Mouse (Mus musculus): ENCODE results near the gene Dpp3. TPM values are rescaled to one million over a fixed set of nuclear protein-coding genes. Genes with fewer than 3 reads are reported as not detected.

Gene Dpp3
- polyA plus RNA-seq, 1 experiment from 2014 or later, result 152 TPM

Other genes with a start within 250 kb of the Dpp3 start
- gene Gm960, start 229.6 kb downstream of the Dpp3 start, polyA plus RNA-seq (2014; fragmentation: Nextera tagmentation; extraction: Ambion mirVana), result 4.6 and 4.9 TPM in 2 replicates
- gene Sptbn2, start 217.1 kb downstream of the Dpp3 start, polyA plus RNA-seq (2014; fragmentation: Nextera tagmentation; extraction: Ambion mirVana), result 15.2 and 16.7 TPM in 2 replicates
- 136 and 139 TPM in 2 replicates for gene Rbm4b, start 171.8 kb downstream of the Dpp3 start, polyA plus RNA-seq (2014; fragmentation: Nextera tagmentation; extraction: Ambion mirVana)
- gene Rbm4, start 134.4 kb downstream of the Dpp3 start, polyA plus RNA-seq (2014; fragmentation: Nextera tagmentation; extraction: Ambion mirVana), result 100 and 110 TPM in 2 replicates
- 15.0 and 31.9 TPM in 2 replicates for gene Gm21992, start 116.7 kb downstream of the Dpp3 start, polyA plus RNA-seq (2014; fragmentation: Nextera tagmentation; extraction: Ambion mirVana)
- gene Rbm14, start 116.7 kb downstream of the Dpp3 start, polyA plus RNA-seq (2014; fragmentation: Nextera tagmentation; extraction: Ambion mirVana), result 139 and 144 TPM in 2 replicates
- gene Ccs, start 89.0 kb downstream of the Dpp3 start, polyA plus RNA-seq (2014; fragmentation: Nextera tagmentation; extraction: Ambion mirVana), result 36.4 and 37.9 TPM in 2 replicates
- gene Ccdc87, start 88.9 kb downstream of the Dpp3 start, polyA plus RNA-seq (2014; fragmentation: Nextera tagmentation; extraction: Ambion mirVana), result 0.11 and 0.17 TPM in 2 replicates
- 20.2 and 27.6 TPM in 2 replicates for gene Ctsf, start 73.2 kb downstream of the Dpp3 start, polyA plus RNA-seq (2014; fragmentation: Nextera tagmentation; extraction: Ambion mirVana)
- 1.8 and 2.2 TPM in 2 replicates for gene Actn3, start 50.4 kb downstream of the Dpp3 start, polyA plus RNA-seq (2014; fragmentation: Nextera tagmentation; extraction: Ambion mirVana)
- gene Zdhhc24, start 49.6 kb downstream of the Dpp3 start, polyA plus RNA-seq (2014; fragmentation: Nextera tagmentation; extraction: Ambion mirVana), result 12.3 and 15.7 TPM in 2 replicates
- gene Bbs1, start 21.7 kb downstream of the Dpp3 start, polyA plus RNA-seq (2014; fragmentation: Nextera tagmentation; extraction: Ambion mirVana), result 8.7 and 13.9 TPM in 2 replicates
- gene Peli3, start 14.8 kb upstream of the Dpp3 start, polyA plus RNA-seq (2014; fragmentation: Nextera tagmentation; extraction: Ambion mirVana), result 2.1 and 2.5 TPM in 2 replicates
- gene Mrpl11, start 33.9 kb upstream of the Dpp3 start, polyA plus RNA-seq (2014; fragmentation: Nextera tagmentation; extraction: Ambion mirVana), result 136 and 145 TPM in 2 replicates
- gene Npas4, start 62.0 kb upstream of the Dpp3 start, polyA plus RNA-seq (2014; fragmentation: Nextera tagmentation; extraction: Ambion mirVana), result not detected in 2 replicates
- 5.5 and 8.3 TPM in 2 replicates for gene Slc29a2, start 95.6 kb upstream of the Dpp3 start, polyA plus RNA-seq (2014; fragmentation: Nextera tagmentation; extraction: Ambion mirVana)
- gene B4gat1, start 110.5 kb upstream of the Dpp3 start, polyA plus RNA-seq (2014; fragmentation: Nextera tagmentation; extraction: Ambion mirVana), result 35.2 and 40.4 TPM in 2 replicates
- gene AC124502.3, start 110.6 kb upstream of the Dpp3 start, polyA plus RNA-seq (2014; fragmentation: Nextera tagmentation; extraction: Ambion mirVana), result 4.0 and 4.2 TPM in 2 replicates
- 58.4 and 62.6 TPM in 2 replicates for gene Brms1, start 113.1 kb upstream of the Dpp3 start, polyA plus RNA-seq (2014; fragmentation: Nextera tagmentation; extraction: Ambion mirVana)
- 2.0 TPM in 2 replicates for gene Rin1, start 122.2 kb upstream of the Dpp3 start, polyA plus RNA-seq (2014; fragmentation: Nextera tagmentation; extraction: Ambion mirVana)
- 30.7 and 32.7 TPM in 2 replicates for gene Cd248, start 139.8 kb upstream of the Dpp3 start, polyA plus RNA-seq (2014; fragmentation: Nextera tagmentation; extraction: Ambion mirVana)
- 1.2 and 1.8 TPM in 2 replicates for gene Tmem151a, start 157.2 kb upstream of the Dpp3 start, polyA plus RNA-seq (2014; fragmentation: Nextera tagmentation; extraction: Ambion mirVana)
- 69.5 and 75.8 TPM in 2 replicates for gene Yif1a, start 160.3 kb upstream of the Dpp3 start, polyA plus RNA-seq (2014; fragmentation: Nextera tagmentation; extraction: Ambion mirVana)
- 93.2 and 112 TPM in 2 replicates for gene Cnih2, start 170.2 kb upstream of the Dpp3 start, polyA plus RNA-seq (2014; fragmentation: Nextera tagmentation; extraction: Ambion mirVana)
- gene Rab1b, start 178.8 kb upstream of the Dpp3 start, polyA plus RNA-seq (2014; fragmentation: Nextera tagmentation; extraction: Ambion mirVana), result 250 and 262 TPM in 2 replicates
- gene Klc2, start 190.3 kb upstream of the Dpp3 start, polyA plus RNA-seq (2014; fragmentation: Nextera tagmentation; extraction: Ambion mirVana), result 35.3 and 38.5 TPM in 2 replicates